Mouse (Mus musculus): ENCODE data around the gene Depp1. TPM values are rescaled to one million over a fixed set of nuclear protein-coding genes. Genes with fewer than 3 reads are reported as not detected.

Gene Depp1
- polyA plus RNA-seq, 2 experiments = 13.8 to 27.7 TPM

DNA sequence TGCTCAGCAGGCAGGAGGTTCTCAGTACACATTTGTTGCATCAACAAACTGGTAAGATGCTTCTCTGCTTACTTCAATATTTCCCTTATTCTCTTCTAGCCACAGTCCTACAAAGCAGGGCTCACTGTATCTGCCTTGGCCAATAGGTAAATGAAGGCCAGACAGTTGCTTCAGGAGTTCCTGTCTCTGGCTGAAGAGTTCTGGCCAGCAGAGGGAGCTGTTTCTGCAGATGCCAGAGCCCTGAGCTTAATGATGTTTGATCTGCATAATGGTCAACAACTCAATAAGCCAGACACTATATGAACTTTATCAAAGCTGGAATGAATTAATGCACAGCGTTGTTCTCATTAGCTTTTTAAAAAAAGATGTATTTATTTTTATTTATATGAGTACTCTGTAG, 18.3 kb upstream of the Depp1 start:
- Histone ChIP-seq H3K9ac (ENCODE audit: low read depth, low read length, severe bottlenecking) (no peak overlapping the region), H3K4me3 (replicated peaks; ENCODE audit: low read length) (no peak overlapping the region), H3K4me1 (ENCODE audit: control insufficient read depth, insufficient read depth, low read length) (0 out of 2 replicates have a peak, but pooled peaks cover 2% of the 10 kb centered on the region), H3K36me3 (ENCODE audit: control insufficient read depth, insufficient read depth, low read length) (no peaks in the 10 kb centered on the region), H3K9me3 (ENCODE audit: control insufficient read depth, low read length) (no peaks in the 10 kb centered on the region), H3K27me3 (ENCODE audit: control insufficient read depth, insufficient read depth, low read length) (no peaks in the 10 kb centered on the region), H3K4me2 (replicated peaks; ENCODE audit: low read depth, low read length, severe bottlenecking) (no peak overlapping the region), H3K27ac (replicated peaks; ENCODE audit: low read depth, low read length) (no peak overlapping the region)
- no peak for TF ChIP-seq POLR2A (IDR thresholded peaks at IDR 0.05; ENCODE audit: borderline replicate concordance, extremely low read depth, insufficient read depth, insufficient read length)
- ATAC-seq (ENCODE audit: low FRiP score, low read depth) (no peak), DNase-seq (ENCODE audit: low spot score) (peak; percentile 66)
- WGBS = 55% methylated on average over 1 of the region's 1 CpGs

DNA sequence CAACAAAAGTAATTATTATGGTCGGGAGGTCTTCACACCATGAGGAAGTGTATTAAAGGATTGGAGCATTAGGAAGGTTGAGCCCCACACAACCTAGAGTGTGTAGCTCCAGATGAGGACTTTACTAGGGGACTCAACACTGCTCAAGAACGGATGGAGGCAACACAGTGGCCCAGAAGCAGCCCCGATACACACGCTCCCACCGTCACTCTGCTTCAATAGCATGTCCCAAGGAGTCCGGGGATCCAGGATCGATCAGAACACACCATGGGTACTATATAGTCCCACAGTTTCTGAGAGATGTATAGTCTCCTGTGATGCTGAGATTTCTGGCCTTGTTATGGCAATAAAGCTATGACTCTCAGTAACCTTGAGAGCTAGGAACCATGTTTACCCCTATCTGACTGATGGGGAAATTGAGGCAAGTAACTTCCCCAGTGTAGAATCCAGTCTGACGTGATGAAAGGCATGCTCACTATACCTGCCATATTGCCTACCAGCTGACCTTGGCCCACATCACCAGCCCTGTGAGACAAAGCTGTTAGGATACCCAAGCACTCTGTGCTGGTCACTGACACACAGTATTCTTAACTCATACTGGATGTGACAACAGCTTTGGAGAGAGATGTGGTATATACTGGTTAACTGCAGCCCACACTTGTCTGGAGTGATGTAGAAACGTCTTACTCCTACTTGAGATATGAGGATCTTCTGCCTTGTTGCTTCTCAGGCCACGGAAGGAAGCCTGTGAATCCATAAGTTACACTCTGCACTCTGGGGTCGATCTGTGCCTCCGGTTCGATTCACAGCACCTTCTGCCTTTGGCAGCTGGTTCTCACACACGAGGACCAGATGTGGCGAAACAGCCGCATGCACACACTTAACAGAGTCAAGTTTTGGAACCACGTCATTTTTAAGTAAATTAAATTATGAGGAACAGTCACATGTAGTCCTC, 16.4 kb upstream of the Depp1 start:
- no peak overlapping the region for H3K4me2 ChIP-seq (replicated peaks; ENCODE audit: low read depth, low read length, severe bottlenecking)
- no peak overlapping the region for H3K9ac ChIP-seq (ENCODE audit: low read depth, low read length, severe bottlenecking)
- no peaks in the 10 kb centered on the region for H3K9me3 ChIP-seq (ENCODE audit: control insufficient read depth, low read length)
- H3K36me3 ChIP-seq (ENCODE audit: control insufficient read depth, insufficient read depth, low read length) = no peaks in the 10 kb centered on the region
- H3K4me1 ChIP-seq (ENCODE audit: control insufficient read depth, insufficient read depth, low read length) = no peaks in the 10 kb centered on the region
- H3K4me3 ChIP-seq (replicated peaks; ENCODE audit: low read length) = no peak overlapping the region
- H3K27ac ChIP-seq (replicated peaks; ENCODE audit: low read depth, low read length) = no peak overlapping the region
- no peaks in the 10 kb centered on the region for H3K27me3 ChIP-seq (ENCODE audit: control insufficient read depth, insufficient read depth, low read length)
- no peak for ATAC-seq (ENCODE audit: low FRiP score, low read depth)
- no peak for TF ChIP-seq POLR2A (IDR thresholded peaks at IDR 0.05; ENCODE audit: borderline replicate concordance, extremely low read depth, insufficient read depth, insufficient read length)
- DNase-seq (ENCODE audit: low spot score) = no peak
- 89% methylated on average over 17 of the region's 17 CpGs for WGBS

DNA sequence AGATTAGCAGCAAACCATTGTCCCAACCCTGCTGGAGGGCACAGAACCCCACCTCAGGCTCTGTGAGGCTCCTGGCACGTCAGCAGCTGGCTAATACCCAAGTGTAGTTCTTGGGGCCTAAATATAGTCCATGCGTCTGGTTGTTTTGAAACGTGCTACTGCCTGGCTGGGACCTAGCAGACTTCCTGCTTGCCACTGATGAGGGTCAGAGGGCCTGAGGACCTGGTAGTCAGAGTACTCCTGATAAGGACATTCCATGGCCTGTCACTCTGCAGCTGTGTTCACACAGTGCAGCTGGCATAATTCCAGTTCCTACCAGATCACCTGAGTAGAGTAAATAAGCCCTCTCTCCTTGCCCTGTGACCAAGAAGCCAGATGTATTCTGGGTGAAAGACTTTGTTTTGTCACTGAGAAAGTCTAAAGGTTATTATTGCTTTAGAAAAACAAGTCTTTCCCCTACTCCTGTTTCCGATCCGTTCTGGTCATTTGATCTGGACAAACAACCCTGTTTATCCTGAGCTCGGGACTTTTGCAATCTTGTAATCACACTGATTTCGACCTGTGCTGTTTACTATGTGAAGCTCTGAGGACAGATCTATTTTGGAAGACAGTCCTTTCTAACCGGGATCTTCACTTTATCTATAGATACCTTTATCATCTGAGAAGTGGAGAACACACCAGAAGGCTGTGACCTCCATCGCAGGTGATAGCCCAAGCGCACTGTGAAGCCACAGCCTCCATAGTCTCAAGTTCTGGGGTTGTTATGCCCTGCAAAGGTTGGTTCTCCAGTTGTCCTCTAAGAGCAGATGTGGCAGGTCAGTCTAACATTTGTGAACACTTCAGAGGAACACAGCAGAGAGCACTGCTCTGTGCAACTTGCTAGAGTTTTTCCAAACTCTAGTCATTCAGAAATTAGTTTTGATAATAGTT, 14.9 kb upstream of the Depp1 start:
- TF ChIP-seq POLR2A (IDR thresholded peaks at IDR 0.05; ENCODE audit: borderline replicate concordance, extremely low read depth, insufficient read depth, insufficient read length) = no peak
- WGBS = 61% methylated on average over 10 of the region's 10 CpGs

DNA sequence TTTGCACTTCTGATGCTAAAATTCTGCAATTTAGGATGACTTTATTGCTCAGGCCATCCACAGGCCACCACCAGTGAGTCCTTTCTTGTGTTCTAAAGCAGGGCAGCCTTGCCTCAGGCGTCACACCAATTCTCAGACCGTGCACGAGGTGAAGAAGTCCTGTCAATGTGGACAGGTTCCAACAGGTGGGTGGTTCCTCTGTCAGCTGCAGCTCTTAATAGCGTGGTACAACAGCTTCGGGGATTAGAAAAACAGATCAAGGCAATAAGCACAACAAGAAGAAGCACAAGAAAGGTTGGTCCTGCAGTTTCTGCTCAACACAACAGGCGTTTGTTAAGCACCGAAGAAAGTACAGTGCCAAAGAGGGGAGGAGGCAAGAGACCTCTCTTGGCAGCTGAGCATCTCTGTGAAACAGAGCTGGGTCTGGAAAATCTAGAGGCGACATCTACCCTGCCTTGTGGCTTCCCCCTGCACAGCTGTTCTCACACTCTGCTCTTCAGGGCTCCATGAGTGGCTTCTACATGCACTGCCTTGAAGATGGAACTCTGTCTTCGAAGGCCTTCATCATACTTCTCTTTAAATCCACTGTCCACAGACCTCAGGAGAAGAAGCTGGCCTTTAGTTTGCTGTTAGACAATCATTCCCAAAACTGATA, 13.7 kb upstream of the Depp1 start:
- no peaks in the 10 kb centered on the region for H3K4me1 ChIP-seq (ENCODE audit: control insufficient read depth, insufficient read depth, low read length)
- peak; percentile 26; the same call in 1 of the 2 replicates for ATAC-seq (ENCODE audit: low FRiP score, low read depth)
- no peaks in the 10 kb centered on the region for H3K27me3 ChIP-seq (ENCODE audit: control insufficient read depth, insufficient read depth, low read length)
- H3K4me2 ChIP-seq (replicated peaks; ENCODE audit: low read depth, low read length, severe bottlenecking) = no peak overlapping the region
- no peak overlapping the region for H3K27ac ChIP-seq (replicated peaks; ENCODE audit: low read depth, low read length)
- no peak overlapping the region for H3K9ac ChIP-seq (ENCODE audit: low read depth, low read length, severe bottlenecking)
- DNase-seq (ENCODE audit: low spot score) = no peak
- WGBS = 60% methylated on average over 9 of the region's 9 CpGs
- no peaks in the 10 kb centered on the region for H3K9me3 ChIP-seq (ENCODE audit: control insufficient read depth, low read length)
- H3K36me3 ChIP-seq (ENCODE audit: control insufficient read depth, insufficient read depth, low read length) = no peaks in the 10 kb centered on the region
- H3K4me3 ChIP-seq (replicated peaks; ENCODE audit: low read length) = no peak overlapping the region
- TF ChIP-seq POLR2A (IDR thresholded peaks at IDR 0.05; ENCODE audit: borderline replicate concordance, extremely low read depth, insufficient read depth, insufficient read length) = no peak

More for the DNA sequence above, 14.9 kb upstream of the Depp1 start:
- Histone ChIP-seq H3K4me3 (replicated peaks; ENCODE audit: low read length) (no peak overlapping the region), H3K27ac (replicated peaks; ENCODE audit: low read depth, low read length) (no peak overlapping the region), H3K9ac (ENCODE audit: low read depth, low read length, severe bottlenecking) (no peak overlapping the region), H3K4me2 (replicated peaks; ENCODE audit: low read depth, low read length, severe bottlenecking) (no peak overlapping the region), H3K36me3 (ENCODE audit: control insufficient read depth, insufficient read depth, low read length) (no peaks in the 10 kb centered on the region), H3K4me1 (ENCODE audit: control insufficient read depth, insufficient read depth, low read length) (no peaks in the 10 kb centered on the region), H3K9me3 (ENCODE audit: control insufficient read depth, low read length) (no peaks in the 10 kb centered on the region), H3K27me3 (ENCODE audit: control insufficient read depth, insufficient read depth, low read length) (no peaks in the 10 kb centered on the region)
- peak; percentile 51 for DNase-seq (ENCODE audit: low spot score)
- ATAC-seq (ENCODE audit: low FRiP score, low read depth) = 0 out of 2 replicates have a peak, but pooled peaks have one; percentile 57

Measured in limb, embryonic 14.5 days (tissue).